Mouse (Mus musculus): Measurements from ENCODE around the gene Acap2.

Gene Acap2

DNA sequence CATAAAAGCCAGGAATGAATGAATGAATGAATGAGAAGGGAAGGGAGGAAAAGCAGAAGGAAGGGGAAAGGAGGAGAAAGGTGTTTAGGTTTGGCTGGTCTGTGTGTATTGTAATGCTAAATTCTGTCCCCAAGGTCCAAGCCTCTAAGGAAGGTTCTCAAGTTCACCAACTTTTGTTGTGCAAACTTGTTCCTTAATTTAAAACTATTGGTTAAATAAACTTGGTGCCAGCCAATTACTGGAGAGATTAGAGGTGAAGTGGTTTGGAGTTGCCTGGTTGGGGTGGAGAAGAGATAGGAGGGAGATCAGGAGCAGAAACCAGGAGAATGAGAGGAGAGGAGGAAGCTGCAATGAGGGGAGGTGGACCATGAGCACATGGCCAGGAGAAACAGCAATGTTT lies 31.4 kb downstream of the Acap2 start:
- no peak for DNase-seq (ENCODE audit: low read depth, low spot score)

DNA sequence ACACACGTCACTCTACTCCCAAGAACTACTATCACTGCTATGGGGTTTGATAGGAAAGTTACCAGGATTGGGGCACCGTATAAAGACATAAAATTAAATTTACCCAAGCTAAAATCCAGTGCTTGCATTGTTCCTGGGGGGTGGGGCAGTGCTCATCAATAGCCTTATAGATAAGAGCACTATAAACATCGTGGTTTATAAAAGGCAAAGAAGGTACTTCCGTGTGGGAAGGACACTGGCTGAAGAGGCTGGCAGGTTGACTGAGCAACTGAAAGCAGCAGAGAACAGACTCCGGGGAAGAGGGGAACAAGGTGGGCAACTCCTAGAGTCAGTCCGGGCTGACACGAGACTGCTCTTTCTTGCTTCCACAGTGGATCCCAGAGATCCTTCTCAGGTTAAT lies 33.1 kb downstream of the Acap2 start:
- no peak for DNase-seq (ENCODE audit: low read depth, low spot score)

DNA sequence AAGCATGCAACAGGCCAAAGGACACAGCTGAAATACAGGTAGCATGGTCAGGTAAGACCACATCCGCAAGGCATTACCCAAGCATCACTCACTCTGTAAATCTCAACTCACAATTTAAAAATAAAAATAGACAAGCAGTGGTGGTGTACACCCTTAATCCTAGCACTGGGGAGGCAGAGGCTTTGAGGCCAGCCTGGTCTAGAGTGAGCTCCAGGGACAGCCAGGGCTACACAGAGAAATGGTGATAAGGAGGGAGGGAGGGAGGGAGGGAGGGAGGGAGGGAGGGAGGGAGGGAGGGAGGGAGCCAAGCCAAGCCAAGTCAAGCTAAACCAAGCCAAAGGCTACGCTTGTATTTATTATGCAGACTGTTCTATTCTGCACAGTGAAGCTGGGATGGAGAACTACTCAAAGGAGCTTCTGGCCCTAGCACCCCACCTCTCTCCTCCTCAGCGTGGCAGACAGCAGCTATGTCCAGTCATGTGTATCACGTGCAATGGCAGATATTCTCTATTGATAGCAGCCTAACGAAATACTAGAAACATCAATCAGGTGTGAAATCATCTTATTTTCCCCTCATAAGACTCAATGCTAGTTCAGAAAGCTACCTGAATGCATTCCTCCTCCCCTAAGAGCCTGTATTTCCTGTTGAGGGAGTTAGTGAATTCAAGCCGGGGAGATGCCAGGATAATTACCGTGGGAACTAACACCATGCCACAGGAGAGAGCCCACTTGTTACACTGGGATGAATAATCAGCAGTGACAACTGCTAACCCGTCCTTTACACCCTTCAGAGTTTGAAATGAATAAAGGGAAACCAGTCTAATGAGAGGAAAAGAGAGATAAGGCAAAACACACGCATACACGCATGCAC lies 33.8 kb downstream of the Acap2 start:
- DNase-seq (ENCODE audit: low read depth, low spot score), result no peak

DNA sequence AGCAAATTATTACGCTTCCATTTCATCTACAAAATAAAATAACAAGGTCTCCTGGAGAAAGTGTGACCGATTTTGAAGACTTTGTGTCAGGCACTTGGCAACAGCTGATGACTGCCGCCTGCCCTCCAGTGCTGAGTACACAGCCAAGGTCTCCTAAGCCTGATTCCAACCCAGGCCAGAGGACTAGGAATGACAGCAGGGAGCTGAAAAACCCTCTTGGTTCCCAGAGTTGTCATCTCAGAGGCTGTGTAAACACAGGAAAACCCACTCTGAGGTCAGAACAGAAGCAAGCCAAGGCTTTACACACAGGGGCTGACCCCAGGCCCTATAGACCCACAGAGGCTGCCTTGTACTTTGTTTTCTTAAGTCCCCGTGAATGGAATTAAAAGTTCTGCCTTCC lies 35.1 kb downstream of the Acap2 start:
- DNase-seq (ENCODE audit: low read depth, low spot score), result no peak

DNA sequence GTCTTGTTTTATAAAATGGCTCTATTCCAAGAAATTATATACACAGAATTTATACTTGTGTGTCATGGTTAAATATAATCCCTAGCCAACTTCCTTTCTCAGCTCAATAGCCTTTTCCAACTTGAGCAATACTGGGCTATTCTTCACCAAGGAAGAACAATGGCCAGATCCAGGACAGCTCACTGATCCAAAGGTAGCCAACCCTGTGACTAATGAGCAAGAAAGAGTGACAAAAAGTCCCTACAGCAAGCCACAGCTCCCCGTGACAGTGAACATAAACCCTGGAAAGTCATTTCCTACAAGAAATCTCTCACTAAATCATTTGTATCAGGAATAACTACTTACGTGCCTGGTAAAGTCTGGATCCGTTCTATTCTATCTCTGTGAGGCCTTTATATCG lies 35.6 kb downstream of the Acap2 start:
- no peak for DNase-seq (ENCODE audit: low read depth, low spot score)

DNA sequence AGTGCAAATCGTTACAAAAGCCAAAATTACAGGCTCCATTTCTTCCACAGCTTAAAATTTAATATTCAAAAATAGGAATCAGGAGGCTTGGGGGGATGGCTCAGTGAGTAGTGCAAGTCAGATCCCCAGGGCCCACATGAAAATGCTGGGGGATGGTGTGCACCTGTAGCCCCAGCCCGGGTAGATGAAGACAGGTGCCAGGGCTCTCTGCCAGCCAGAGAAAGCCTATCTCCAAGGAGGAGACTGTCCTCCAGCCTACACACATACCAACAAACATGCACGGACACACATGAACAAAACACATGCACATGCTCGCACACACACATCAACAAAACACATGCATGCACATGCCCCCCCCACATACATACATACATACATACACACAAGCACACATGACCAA lies 36.9 kb downstream of the Acap2 start:
- DNase-seq (ENCODE audit: low read depth, low spot score), result no peak

DNA sequence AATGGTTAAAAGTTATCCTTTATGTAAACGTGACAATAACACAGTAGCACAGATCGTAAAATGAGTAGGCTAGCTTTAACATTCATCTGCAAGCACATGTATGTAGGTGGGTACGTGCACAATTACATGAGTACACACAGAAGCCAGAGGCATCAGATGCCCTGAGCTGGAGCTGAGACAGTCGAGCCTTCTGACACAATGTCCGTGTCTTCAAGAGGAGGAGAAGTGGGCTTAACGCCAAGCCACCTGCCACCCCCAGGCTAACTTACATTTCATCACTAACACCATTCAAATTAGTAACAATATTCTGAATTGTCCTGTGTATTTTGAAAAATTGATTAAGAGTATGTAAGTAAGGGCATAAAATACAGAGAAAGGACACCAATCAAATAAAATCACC lies 40.6 kb downstream of the Acap2 start:
- DNase-seq (ENCODE audit: low read depth, low spot score), result no peak

DNA sequence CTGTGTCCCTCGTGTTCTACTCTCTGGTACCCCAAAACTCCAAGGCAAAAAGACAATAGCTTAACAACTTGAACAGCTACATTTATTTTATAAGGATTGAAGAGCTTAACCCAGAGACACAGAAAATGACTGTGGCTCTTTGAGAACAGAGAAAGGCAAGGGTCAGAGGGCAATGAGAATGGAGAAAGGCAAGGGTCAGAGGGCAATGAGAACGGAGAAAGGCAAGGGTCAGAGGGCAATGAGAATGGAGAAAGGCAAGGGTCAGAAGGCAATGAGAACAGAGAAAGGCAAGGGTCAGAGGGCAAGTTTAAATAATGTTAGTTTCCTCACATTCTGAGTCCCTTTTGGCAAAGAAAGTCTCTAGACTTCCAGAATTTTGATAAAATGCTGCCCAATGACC lies 41.6 kb downstream of the Acap2 start:
- DNase-seq (ENCODE audit: low read depth, low spot score), result no peak

DNA sequence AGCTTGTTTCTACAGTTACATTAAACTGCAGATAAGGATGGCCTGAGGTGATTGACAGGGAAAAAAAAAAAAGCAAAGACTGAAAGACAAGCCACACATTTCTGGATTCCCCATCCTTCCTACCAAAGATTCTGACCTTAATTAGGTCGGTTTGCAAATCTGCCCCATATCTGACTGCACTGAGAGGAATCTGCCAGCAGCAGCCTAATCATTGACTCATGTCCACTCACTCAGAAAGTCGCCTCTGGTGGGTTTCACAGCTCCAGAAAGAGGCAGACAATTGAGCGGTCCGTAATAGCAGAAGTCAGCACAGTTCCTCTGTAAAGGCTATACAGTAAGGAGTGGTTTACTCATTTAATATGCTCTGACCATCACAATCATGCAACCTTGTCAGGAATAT lies 51.2 kb downstream of the Acap2 start:
- no peak for DNase-seq (ENCODE audit: low read depth, low spot score)

DNA sequence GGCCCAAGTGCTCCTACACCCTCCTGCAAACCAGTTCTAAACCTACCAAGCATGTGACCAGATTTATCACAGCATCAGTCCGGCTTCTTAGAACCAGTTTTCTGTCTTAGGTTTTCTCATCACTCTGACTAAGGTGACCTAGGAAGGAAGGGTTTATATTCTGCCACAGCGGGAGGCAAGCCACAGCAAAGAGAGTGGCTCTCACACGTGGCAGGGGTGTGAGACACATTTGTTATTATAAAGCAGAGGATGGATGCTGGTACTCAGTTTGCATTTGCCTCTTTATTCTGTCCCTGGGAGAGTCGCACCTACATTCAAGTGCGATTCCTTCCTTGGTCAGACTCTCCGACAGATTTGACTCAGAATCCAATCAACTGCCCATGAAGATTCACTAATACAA lies 52.2 kb downstream of the Acap2 start:
- DNase-seq (ENCODE audit: low read depth, low spot score), result no peak

DNA sequence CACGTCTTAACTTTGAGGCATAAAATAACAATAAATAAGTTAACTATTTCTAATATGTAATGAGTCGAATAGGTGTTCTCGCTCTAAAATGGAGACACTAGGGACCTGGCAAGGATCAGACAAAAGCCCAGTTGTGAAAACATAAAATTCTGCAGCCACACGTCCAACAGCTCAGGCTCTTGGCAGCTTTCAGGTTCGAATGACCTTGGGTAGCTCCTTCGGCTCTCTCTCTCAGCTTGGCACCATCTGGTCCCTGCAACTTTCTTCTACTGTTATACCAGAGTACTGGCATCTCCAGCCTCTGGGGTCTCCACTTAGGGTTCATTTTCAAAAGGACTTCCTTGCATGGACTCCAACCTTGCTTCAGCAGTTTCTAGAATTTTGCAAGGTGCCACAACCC lies 53.3 kb downstream of the Acap2 start:
- no peak for DNase-seq (ENCODE audit: low read depth, low spot score)

DNA sequence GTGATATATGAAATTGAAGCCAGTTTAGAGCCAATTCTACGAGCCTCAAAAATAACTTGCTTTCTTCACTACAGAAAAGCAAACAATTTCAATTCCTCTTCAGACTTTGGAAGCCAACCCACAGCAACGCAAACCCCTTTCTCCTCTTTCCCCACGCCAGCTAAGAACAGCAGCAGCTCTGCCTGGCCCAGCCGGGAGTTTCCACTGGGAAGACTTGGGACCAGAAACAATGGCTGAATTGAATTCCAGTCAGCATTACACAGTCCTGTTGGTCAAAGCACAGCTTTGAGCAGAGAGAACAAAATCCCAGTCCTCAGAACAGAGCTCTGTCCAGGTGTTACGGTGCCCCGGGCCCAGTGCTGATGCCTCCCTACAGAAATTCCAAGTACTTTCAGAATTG lies 59.1 kb downstream of the Acap2 start:
- no peak for DNase-seq (ENCODE audit: low read depth, low spot score)

DNA sequence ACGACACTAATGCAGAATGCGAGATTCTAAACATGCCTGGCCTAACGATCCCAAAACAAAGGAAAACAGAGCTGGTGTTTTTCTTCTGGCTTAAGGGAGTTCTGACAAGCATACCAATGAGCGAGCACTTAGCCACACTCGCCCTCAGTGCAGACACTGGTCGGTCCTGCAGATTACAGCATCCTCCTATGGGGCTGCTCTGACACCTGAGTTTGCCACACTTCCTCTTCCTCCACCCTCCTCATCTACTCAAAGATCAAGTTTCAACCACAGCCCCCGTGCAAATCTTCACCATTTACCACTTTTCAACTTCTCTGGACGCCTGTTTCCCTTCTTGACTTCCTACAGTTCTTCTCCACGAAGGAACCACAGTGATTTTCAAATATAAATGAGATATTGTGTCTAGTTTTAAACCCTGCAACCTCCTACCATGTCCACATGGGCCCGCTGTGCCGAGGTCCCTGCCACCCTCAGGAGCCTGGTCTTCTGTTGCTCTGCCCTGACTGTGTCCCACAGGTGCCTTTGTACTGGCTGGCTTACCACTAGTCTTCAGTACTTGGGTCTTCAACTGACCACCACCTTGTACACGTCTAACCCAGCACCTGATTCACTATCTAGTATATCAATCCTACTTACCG lies 64.3 kb downstream of the Acap2 start:
- DNase-seq (ENCODE audit: low read depth, low spot score), result peak; percentile 44

DNA sequence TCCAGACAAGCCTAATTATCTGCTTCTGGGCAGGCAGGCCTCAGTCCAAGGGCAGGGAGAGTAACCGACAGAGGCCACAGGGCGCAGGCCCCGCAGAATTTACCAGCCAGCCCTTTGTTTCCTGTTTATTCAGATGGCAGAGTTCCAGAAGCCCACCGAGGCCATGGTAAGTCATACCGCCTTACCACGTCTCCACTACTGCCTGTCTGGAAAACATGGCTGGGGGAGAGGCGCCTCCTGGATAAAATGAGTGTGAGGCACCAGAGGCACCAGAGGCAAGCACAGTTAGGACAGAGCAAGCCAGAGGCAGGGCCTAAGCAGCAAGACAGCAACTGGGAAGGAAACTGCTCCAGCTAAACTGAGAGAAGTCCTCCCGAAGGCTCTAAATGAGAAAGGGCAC lies 65.5 kb downstream of the Acap2 start:
- no peak for DNase-seq (ENCODE audit: low read depth, low spot score)

DNA sequence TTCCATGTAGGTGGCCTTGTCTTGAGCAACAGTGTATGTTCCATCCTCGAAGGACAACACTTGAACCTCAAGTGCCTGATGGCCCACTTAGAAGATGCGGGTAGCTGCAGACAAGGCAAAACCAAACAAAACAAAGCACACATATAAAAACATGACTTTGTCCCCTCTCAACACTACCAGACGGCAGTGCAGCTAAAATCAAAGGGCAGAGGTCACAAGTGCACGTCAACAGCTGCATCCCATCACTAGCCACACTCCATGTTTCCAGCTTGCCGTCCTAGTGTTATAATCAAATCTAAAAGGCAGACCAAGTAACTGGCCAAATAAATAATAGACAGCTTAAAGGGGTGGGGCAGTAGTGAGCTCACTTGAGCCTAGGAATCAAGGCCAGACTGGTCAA lies 69.5 kb downstream of the Acap2 start:
- DNase-seq (ENCODE audit: low read depth, low spot score), result no peak

DNA sequence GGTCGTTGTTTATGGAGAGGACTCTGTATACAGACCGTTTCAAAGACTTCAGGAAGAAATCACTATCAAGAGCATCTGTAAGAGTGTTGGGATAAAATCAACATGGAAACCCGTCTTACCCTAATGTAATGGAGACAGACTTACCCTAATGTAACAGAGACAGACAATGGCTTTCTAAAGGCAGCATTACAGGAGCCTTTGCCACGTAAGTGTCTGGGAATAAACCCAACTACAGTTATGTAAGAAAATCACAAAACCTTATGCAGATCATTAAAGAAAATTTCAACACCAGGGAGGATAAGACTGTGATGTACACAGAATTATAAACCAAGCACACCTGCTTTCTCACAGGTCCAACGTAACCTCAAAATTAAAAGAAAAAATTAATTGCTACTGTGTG lies 72.9 kb downstream of the Acap2 start:
- no peak for DNase-seq (ENCODE audit: low read depth, low spot score)

DNA sequence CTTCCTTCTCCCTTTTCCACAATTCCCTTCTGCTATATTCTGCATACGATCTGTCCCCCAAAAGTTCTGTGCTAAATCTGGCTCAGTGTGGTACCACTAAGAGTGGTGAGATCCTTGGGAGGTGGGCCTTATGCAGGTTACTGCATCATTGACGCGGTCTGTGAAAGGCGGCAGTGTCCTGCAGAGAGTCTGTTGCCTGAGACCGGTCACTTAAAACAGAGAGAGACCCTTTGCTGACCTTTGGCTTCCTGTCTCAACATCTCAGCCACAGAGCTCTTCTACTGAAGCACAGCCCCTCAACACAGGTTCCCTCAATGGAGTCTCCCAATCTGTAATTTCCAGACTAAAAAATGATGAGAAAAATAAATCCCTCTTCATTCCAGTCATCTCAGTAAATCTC lies 76.1 kb downstream of the Acap2 start:
- DNase-seq (ENCODE audit: low read depth, low spot score), result no peak

DNA sequence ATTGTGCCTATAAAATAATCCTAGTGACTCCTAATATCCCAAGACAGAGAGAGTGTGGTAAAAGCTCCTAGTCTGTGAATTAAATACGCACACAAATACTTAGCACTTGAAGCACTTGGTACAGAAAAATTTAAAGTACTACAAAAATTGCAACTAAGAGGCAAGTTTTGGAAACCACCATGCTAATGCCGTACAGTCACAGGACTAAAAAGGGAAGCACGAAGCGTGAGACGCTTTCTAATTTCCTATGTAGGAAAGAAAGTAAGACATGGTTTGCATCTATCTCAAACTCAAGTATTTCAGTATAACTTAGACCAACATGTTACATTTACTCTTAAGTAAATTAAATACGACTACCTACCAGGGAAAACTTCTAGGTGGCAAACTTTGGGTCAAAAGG lies 79.4 kb downstream of the Acap2 start:
- DNase-seq (ENCODE audit: low read depth, low spot score), result no peak

DNA sequence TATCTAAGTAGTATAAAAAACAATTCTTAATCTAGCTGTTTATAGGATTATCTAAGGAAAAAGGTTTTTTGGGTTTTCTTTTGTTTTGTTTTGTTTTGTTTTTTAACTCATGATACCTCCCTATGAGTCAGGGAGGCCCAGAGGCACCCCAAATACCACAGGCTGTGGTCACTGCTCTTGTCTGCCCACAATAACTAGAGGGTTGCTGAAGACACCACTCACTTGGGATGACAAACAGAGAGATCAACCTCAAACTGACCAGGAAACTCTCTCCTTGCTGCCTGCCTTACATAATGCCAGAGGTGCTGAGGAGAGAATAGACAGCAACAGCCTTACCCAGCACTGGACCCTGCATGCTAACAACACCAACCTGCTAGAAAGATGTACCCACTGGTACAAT lies 87.4 kb downstream of the Acap2 start:
- DNase-seq (ENCODE audit: low read depth, low spot score), result no peak

DNA sequence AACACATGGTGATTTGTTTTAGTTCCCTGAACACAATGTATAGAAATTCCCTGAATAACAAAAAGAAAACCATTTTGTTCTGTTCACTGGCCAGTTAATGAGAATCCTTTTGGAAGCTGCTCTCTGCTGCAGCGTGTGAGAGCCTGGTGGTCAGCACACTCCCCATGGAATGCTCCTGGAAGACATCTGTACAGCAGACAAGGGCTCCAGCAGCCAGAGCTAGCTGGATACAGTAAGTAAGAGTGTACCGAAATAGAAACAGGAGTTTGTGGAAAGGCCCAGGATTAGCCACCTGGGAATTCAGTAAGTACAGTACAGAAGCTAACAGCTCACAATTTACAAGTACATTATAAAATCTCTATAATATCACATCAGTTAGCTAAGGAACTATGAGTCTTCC lies 99.7 kb downstream of the Acap2 start:
- DNase-seq (ENCODE audit: low read depth, low spot score), result no peak

DNA sequence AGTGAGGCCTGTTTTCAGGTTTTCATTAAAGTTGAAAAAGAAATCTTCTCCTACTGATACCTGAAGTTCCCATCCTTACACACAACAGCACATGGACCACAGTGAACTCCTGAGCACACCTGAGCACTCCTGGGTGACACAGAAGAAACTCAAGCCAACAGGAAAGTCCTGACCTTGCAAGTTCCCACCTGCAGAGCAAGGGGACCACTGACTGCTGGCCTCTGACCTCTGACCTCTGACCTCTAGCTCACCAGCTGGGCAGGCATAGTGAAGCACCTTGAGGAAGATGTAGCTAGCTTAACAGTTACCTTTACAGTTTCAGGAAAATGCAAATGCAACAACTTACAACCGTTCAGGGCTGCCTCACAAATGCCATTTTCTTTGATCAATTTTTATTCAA lies 101.1 kb downstream of the Acap2 start:
- no peak for DNase-seq (ENCODE audit: low read depth, low spot score)

DNA sequence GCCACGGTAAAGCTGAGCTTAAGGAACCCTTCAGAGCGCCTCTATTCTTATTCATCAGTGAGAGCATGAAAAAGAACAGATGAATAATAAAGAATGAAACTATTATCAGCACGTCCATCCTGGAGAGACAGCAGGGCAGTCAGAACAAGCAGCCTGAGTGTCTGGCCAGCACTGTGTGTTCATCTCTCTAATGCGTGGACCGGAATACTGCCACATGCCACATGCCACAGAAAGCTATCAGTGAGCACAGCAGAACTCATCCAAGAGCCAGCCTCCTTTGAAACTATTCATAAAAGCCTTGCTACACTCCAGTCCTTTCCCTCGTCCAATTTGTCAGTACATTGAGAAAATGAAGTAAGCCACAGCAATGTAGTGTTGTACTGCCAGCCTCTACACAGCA lies 107.0 kb downstream of the Acap2 start:
- no peak for DNase-seq (ENCODE audit: low read depth, low spot score)

DNA sequence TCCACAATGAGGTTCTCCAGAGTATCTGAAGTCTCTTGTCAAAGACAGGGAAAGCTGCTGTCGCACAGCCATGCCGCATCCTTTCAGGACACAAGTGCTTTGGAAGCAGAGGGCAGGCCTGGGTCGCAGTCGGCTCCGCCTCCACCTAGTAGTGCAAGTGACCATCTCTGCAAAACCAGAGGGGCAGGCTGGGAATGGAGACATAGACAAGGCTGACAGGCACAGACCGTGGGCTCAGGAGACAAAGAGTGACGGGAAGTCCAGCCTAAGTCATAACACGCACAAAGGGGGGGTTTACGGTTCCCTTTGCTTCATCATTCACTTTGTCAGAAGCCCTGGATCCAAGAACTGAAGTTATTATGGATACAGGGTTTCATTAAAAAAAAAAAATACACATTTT lies 107.9 kb downstream of the Acap2 start:
- DNase-seq (ENCODE audit: low read depth, low spot score), result no peak

DNA sequence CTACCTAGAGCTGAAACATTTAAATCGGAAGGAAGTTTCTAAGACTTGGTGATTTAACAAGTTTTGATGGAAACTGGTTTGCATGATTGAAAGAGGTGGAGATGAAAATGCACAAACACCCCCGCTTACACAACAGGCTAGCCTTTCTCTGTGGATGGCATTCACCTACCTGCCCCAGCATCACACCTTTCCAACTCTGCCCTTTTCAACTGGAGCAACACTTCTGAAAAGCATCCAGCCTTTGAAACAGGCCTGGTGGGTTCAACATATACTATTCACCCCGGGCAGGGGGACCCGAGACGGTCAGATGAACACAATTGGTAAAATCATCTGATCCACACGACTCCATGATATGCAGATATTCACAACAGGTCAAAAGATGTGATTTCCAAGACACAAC lies 119.2 kb downstream of the Acap2 start:
- DNase-seq (ENCODE audit: low read depth, low spot score), result no peak

Measured in CD4-positive, CD25-positive, alpha-beta regulatory T cell, adult 2 months (primary cell).